Mouse (Mus musculus) liver, embryonic 15.5 days (tissue): ENCODE measurements around the gene Zp3. TPM values are rescaled to one million over a fixed set of nuclear protein-coding genes. Genes with fewer than 3 reads are reported as not detected.
A peak's percentile ranks its signal among the peaks of the same experiment; 100 is the strongest.

Experiments used
- ATAC-seq: fragments of 200-750 bp; cut with Nextera tagmentation; 2 replicates; pipeline ENCODE4 v1.8.0; 2017; ENCODE audit warnings: moderate number of reproducible peaks, mild to moderate bottlenecking, moderate library complexity; ENCODE audit not compliant: insufficient read depth
- H3K27ac ChIP-seq: fragments of 300-500 bp; sonication (generic); replicated peaks from 2 replicates; pipeline ENCODE4 v1.5.1; 2015; ENCODE audit warnings: mild to moderate bottlenecking, inconsistent platforms
- H3K27me3 ChIP-seq: fragments of 300-500 bp; sonication (generic); 2 replicates; pipeline ENCODE4 v1.6.1; 2015; ENCODE audit warnings: mild to moderate bottlenecking, inconsistent platforms
- H3K36me3 ChIP-seq: fragments of 300-500 bp; sonication (generic); replicated peaks from 2 replicates; pipeline ENCODE4 v1.6.1; 2015; ENCODE audit warnings: moderate library complexity, mild to moderate bottlenecking, inconsistent platforms
- H3K4me1 ChIP-seq: fragments of 300-500 bp; sonication (generic); replicated peaks from 2 replicates; pipeline ENCODE4 v1.6.1; 2015; ENCODE audit warnings: inconsistent platforms
- H3K4me2 ChIP-seq: fragments of 300-500 bp; sonication (generic); 2 replicates; pipeline ENCODE4 v1.6.1; 2015; ENCODE audit warnings: moderate library complexity, mild to moderate bottlenecking, inconsistent platforms
- H3K4me3 ChIP-seq: fragments of 300-500 bp; sonication (generic); replicated peaks from 2 replicates; pipeline ENCODE4 v1.5.1; 2015; ENCODE audit warnings: mild to moderate bottlenecking, inconsistent platforms
- H3K9ac ChIP-seq: fragments of 300-500 bp; sonication (generic); 2 replicates; pipeline ENCODE4 v1.6.1; 2015; ENCODE audit warnings: moderate library complexity, mild to moderate bottlenecking, inconsistent platforms
- H3K9me3 ChIP-seq: fragments of 300-500 bp; sonication (generic); replicated peaks from 2 replicates; pipeline ENCODE4 v1.6.1; 2016; ENCODE audit warnings: inconsistent platforms
- WGBS: fragments of 180-500 bp; shearing (Covaris S2); methylation state at CpG from one replicate; pipeline ENCODE4 v1.1.7; 2015; ENCODE audit warnings: mixed read lengths; ENCODE audit not compliant: insufficient replicate concordance; 5-methylcytosine and 5-hydroxymethylcytosine counted together
- polyA plus RNA-seq: library from polyadenylated mRNA; unstranded; fragments of >200 nt; fragmentation: Nextera tagmentation; extraction: Ambion mirVana; gene quantifications from 2 replicates; pipeline ENCODE4 v1.2.1, GENCODE M21; 2015

Gene Zp3
- polyA plus RNA-seq, 1 experiment from 2014 or later = not detected

DNA sequence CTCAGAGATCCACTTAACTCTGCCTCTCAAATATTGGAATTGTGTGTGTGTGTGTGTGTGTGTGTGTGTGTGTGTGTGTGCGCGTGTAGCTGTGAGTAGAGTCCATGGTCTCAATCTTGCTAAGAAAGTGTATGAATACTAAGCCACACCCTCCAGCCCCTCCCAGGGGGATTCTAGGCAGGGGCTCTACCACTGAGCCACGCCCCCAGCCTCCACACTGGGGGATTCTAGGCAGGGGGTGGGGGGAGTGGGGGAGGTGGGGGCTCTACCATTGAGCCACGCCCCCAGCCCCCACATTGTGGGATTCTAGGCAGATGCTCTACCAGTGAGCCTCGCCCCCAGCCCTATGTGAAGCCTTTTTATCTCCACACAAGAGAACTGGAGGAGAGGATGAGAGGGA lies 33.3 kb upstream of the Zp3 start:
- Histone ChIP-seq H3K9me3 (no peaks in the 10 kb centered on the region), H3K27me3 (no peaks in the 10 kb centered on the region), H3K27ac (no peak overlapping the region), H3K4me2 (no peak overlapping the region), H3K9ac (no peak overlapping the region), H3K4me3 (no peak overlapping the region), H3K36me3 (no peaks in the 10 kb centered on the region), H3K4me1 (peaks cover 14% of the 10 kb centered on the region)
- 61% methylated on average over 5 of the region's 5 CpGs for WGBS
- ATAC-seq = no peak

DNA sequence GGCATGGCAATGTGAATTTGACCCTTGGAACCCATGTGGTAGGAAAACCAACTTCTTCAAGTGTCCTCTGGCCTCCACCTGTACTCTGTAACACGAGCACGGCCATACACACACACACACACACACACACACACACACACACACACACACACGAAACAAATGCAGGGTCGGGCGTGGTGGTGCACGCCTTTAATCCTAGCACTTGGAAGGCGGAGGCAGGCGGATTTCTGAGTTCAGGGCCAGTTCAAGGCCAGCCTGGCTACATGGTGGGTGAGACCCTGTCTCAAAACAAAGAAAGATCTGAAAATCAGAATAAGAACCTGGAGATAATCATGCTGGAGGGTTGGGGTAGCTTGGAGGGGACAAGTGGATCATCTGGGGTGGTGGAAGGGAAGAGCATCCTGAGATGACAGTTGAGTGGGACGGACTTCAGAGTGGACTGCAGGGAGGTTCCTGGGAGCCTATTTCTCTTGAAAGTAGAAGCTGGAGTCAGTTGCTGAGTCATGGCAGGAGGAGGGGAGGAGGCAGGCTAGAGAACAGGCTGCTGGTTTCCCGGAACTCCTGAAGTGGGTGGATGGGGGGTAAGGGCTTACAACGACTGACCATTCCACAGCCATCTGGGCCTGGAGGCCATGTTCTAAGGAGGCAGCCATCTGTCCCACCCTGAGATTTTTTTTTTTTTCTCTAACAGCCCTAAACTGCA lies 29.0 kb upstream of the Zp3 start:
- Histone ChIP-seq H3K9ac (peak overlapping the region; percentile 35), H3K9me3 (no peaks in the 10 kb centered on the region), H3K4me1 (peaks cover 19% of the 10 kb centered on the region), H3K4me3 (no peak overlapping the region), H3K27ac (peak overlapping the region; percentile 74), H3K36me3 (no peaks in the 10 kb centered on the region), H3K4me2 (peak overlapping the region; percentile 57), H3K27me3 (no peaks in the 10 kb centered on the region)
- WGBS = 49% methylated on average over 11 of the region's 11 CpGs
- peak; percentile 81 for ATAC-seq

DNA sequence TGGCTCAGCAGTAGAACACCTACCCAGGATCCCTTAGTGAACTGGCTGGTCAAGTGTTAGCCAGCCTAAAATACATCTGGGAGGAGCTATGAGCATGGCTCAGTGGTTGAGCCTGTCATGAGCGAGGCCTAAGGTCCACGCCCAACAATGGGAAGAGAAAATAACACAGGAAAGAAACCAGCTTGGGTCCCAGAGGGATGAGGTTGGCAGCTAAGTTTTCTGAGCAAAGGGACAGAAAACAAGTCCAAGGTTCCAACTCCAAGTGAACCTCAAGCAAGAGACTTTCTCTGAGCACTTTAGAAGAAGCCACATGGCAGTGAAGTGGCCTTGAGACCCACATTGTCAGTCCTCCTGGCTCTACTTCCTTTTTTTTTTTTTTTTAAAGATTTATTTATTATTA lies 28.2 kb upstream of the Zp3 start:
- H3K9ac ChIP-seq = no peak overlapping the region
- WGBS = 57% methylated on average over 2 of the region's 2 CpGs
- ATAC-seq = peak; percentile 70
- H3K36me3 ChIP-seq = no peaks in the 10 kb centered on the region
- H3K4me1 ChIP-seq = peaks cover 26% of the 10 kb centered on the region
- peak overlapping the region; percentile 57 for H3K4me2 ChIP-seq
- H3K9me3 ChIP-seq = no peaks in the 10 kb centered on the region
- H3K4me3 ChIP-seq = no peak overlapping the region
- H3K27me3 ChIP-seq = no peaks in the 10 kb centered on the region
- H3K27ac ChIP-seq = peak overlapping the region; percentile 74

DNA sequence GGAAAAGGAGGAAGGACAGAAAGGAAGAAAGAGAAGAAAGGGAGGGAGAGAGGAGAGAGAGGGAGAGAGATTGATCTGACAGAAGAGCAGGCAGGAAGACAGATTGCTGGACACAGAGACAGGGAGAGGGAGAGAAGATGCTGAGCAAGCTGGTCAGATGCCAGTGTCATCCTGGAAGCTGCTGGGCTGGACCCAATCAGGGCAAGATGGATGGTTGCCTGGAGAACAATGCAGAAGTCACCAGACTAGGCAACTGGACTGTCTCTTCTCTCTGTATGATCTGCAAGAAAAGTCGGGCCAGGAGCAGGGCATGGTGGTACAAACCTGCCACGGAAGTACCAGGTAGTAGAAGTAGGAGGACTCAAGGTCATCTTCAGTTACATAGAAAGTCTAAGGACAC lies 27.1 kb upstream of the Zp3 start:
- WGBS = 67% methylated on average over 2 of the region's 2 CpGs

DNA sequence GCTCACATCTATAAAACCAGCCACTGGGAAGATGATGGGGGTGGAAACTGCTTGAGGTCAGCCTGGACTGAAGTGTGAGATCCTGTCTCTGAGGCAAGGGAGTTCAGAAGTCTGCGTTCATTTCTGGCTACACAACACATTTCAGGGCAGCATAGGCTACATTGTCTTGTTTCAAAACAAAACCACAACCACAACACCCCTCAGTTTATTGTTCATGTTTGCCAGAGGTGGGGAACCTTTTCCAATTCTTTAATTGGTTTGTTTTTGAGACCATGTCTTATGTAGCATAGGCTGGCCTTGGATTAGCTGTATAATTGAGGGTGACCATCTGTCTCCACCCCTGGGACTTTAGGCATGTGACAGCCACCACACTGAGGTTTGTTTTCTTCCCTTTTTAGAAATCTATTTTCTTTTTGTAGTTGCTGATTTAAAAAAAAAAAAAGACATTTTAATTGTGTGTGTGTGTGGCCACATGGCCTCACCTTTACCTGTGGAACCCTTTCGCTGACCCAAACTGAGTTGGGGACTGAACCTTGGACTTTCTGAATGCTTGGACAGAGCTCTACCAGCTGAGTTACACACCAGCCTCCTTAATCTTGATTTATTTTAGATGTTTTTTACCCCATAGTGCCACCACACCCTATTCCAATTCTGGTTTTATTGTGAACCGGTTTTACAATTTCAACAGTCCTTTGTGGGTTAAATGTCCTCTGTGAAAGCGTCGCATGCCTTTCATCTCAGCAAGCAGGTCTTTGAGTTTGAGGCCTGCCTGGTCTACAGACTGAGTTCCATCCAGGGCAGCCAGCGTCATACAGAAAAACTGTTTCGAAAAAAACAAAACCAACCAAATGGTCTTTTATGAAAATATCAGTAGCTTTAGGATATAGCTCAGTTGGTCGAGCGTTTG lies 23.3 kb upstream of the Zp3 start:
- H3K4me2 ChIP-seq = peak overlapping the region; percentile 79
- no peaks in the 10 kb centered on the region for H3K36me3 ChIP-seq
- peak overlapping the region; percentile 49; the same call in 1 of the 2 replicates for H3K9ac ChIP-seq
- no peak for ATAC-seq
- H3K4me3 ChIP-seq = peak overlapping the region; percentile 47
- no peaks in the 10 kb centered on the region for H3K9me3 ChIP-seq
- H3K27ac ChIP-seq = peak overlapping the region; percentile 94
- no peaks in the 10 kb centered on the region for H3K27me3 ChIP-seq
- 69% methylated on average over 9 of the region's 9 CpGs for WGBS
- H3K4me1 ChIP-seq = peaks cover 58% of the 10 kb centered on the region

More for the DNA sequence above, 27.1 kb upstream of the Zp3 start:
- ATAC-seq = no peak
- H3K36me3 ChIP-seq = no peaks in the 10 kb centered on the region
- no peaks in the 10 kb centered on the region for H3K27me3 ChIP-seq
- no peak overlapping the region for H3K9ac ChIP-seq
- no peak overlapping the region for H3K4me3 ChIP-seq
- peaks cover 35% of the 10 kb centered on the region for H3K4me1 ChIP-seq
- no peak overlapping the region for H3K27ac ChIP-seq
- H3K9me3 ChIP-seq = no peaks in the 10 kb centered on the region
- no peak overlapping the region for H3K4me2 ChIP-seq

DNA sequence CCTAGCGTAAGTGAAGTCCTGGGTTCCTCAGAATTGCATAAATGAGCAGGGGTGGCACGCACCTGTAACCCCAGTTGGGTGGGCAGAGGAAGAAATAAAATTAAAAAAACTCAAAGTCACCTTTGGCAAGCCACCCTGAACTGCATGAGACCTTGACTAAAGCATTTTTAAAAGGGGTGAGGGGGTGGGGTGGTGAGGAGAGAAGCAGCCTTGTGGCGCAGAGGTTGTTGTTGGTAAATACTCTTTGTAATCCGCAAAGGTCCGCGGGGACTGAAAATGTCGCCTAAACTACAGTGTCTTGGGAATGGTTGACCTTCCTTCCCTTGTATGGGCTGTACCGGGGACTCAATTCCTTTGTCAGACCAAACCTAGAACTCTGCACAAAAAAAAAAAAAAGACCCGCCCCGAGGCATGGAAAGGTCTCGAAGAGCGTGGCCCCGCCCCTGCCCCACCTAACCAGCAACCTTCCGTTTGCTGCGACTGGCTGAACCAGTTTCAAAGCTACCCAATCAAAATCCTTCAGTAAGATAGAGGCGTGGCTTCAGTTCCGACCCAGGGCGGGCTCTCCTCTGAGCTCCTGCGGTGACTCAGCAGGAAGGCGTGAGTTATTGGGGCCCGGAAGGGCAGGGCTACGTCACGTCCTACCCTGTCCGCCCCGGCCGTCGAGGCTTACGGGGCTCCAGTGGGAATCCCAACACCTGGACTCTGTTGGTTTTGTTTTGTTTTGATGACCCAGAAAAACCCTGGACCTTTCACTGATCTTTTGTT lies 22.5 kb upstream of the Zp3 start:
- 8% methylated on average over 28 of the region's 28 CpGs for WGBS

DNA sequence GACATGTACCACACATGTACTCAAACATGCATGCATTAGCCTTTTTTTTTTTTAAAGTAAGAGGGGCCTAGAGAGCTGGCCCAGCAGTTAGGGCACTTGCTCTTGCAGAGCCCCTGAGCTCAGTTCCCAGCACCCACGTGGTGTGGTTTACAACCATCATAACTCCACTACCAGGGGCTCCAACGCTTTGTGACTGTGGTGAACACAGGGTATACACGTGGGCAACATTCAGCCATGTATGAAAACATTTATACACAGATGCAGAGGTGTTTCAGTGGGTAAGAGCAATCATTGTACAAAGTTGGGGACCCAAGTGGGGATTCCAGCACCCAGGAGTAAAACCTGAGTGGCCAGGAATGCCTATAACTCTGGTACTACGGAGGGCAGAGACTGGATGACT lies 21.5 kb upstream of the Zp3 start:
- ATAC-seq = no peak
- Histone ChIP-seq H3K4me3 (0 out of 2 replicates have a peak overlapping the region, but pooled peaks have one; percentile 47), H3K27me3 (no peaks in the 10 kb centered on the region), H3K9ac (no peak overlapping the region; the same call in 1 of the 2 replicates), H3K9me3 (no peaks in the 10 kb centered on the region), H3K4me1 (peaks cover 69% of the 10 kb centered on the region), H3K27ac (peak overlapping the region; percentile 90), H3K36me3 (no peaks in the 10 kb centered on the region), H3K4me2 (peak overlapping the region; percentile 79)
- WGBS = 88% methylated on average over 4 of the region's 4 CpGs

More for the DNA sequence above, 22.5 kb upstream of the Zp3 start:
- Histone ChIP-seq H3K4me1 (peaks cover 62% of the 10 kb centered on the region), H3K9me3 (no peaks in the 10 kb centered on the region), H3K4me3 (peak overlapping the region; percentile 47), H3K4me2 (peak overlapping the region; percentile 79), H3K27me3 (no peaks in the 10 kb centered on the region), H3K9ac (peak overlapping the region; percentile 63), H3K36me3 (no peaks in the 10 kb centered on the region), H3K27ac (peak overlapping the region; percentile 94)
- peak; percentile 73 for ATAC-seq

DNA sequence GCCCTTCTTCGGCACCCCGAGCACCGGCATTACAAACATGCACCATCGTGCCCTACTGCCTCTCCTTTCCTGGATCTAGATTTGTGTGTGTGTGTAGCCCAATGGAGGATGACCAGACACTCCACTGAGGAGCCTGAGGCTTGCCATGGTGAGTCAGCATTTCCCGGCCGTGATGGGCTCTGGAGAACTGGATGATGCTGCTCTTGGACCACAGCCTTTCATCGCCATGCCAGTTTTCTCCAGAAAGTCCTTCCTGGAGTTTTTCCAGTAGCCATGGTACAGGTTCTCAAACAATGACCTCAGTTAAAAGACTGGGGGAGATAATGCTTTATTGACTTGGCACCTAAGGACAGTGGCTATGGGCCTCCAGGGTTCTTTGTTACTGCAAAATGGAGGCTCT lies 20.0 kb upstream of the Zp3 start:
- no peak for ATAC-seq
- Histone ChIP-seq H3K9me3 (no peaks in the 10 kb centered on the region), H3K9ac (no peak overlapping the region), H3K27ac (peak overlapping the region; percentile 67), H3K36me3 (no peaks in the 10 kb centered on the region), H3K27me3 (no peaks in the 10 kb centered on the region), H3K4me1 (peaks cover 71% of the 10 kb centered on the region), H3K4me2 (no peak overlapping the region), H3K4me3 (no peak overlapping the region)
- WGBS = 79% methylated on average over 7 of the region's 7 CpGs

DNA sequence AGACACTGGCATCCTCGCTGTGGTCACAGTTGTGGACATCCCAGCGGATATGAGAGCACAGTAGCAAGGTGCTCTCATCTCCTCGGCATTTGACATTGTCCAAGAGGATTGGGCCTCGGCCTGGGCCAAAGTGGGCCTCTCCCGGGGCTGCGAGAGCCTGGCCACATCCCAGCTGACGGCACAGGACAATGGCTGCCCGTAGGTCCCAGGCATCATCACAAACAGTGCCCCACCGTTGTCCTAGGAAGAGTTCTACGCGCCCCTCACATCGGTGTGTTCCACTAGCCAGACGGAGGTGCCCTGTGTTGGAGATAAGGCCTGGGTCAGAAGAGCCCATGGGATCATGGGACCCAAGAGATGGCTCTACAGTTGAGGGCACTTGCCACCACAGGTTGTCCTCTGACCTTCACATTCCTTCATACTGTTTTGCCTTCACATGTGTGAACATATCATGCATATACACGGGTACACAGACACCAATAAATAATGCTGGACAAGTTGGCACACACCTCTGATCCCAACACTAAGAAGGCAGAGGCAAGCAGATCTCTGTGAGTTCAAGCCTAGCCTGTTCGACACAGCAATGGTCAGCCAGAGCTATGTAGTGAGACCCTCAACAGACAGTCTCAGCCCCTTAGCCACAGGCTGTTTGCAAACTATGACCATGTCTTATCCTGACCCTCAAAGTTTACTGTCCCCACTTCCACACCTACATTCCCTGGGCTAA lies 18.8 kb upstream of the Zp3 start:
- 86% methylated on average over 15 of the region's 15 CpGs for WGBS
- Histone ChIP-seq H3K27ac (peak overlapping the region; percentile 100), H3K4me2 (peak overlapping the region; percentile 100), H3K9me3 (no peaks in the 10 kb centered on the region), H3K27me3 (peaks cover 9% of the 10 kb centered on the region; the same call in 1 of the 2 replicates), H3K36me3 (no peaks in the 10 kb centered on the region), H3K4me1 (peaks cover 75% of the 10 kb centered on the region), H3K4me3 (peak overlapping the region; percentile 72), H3K9ac (peak overlapping the region; percentile 86)
- no peak for ATAC-seq

DNA sequence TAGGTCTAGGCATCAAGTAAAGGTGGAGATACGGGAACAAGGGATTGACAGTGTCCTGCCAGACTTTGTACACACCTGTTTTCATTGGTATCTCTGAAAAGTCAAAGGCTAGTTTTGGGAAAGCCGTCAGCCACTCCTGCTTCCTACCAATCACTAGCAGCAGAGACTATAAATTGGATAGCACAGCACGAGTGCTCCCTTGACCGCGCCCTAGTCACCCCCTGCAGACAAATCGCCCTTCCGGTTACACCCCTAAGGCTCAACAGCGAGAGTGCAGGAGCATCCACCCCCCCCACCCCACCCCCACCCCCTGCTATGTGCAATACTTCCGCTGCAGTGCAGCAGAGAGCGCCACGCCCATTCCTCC lies 17.8 kb upstream of the Zp3 start:
- peaks cover 64% of the 10 kb centered on the region for H3K4me1 ChIP-seq
- no peak; the same call in 1 of the 2 replicates for ATAC-seq
- no peaks in the 10 kb centered on the region for H3K9me3 ChIP-seq
- WGBS = under 1% methylated on average over 11 of the region's 11 CpGs
- H3K4me3 ChIP-seq = peak overlapping the region; percentile 72
- H3K27ac ChIP-seq = peak overlapping the region; percentile 100
- peak overlapping the region; percentile 100 for H3K4me2 ChIP-seq
- H3K9ac ChIP-seq = peak overlapping the region; percentile 86
- peaks cover 10% of the 10 kb centered on the region; the same call in 1 of the 2 replicates for H3K27me3 ChIP-seq
- H3K36me3 ChIP-seq = no peaks in the 10 kb centered on the region
